Mouse (Mus musculus): ENCODE results near the gene Polr3c. TPM values are rescaled to one million over a fixed set of nuclear protein-coding genes. Genes with fewer than 3 reads are reported as not detected.

Polr3c gene
- polyA plus RNA-seq, 1 experiment = 5.0 TPM

DNA sequence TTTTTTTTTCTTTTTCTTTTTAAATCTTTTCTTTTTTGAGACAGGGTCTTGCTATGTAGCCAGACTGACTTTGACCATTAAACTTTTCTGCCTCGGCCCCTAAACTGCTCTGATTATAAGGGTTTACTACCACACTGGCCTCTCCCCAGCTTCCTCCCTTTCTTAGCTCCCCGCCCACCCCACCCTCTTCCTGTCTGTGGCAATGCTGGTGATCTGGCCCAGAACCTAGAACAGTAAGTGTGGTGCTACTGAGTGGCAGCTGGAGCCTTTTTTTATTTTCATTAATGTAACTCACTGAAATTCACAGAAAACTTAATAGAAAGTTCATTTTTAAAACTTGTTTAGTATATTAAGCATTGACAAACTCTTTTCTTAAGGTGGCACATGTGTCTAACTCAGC is 11.6 kb downstream of the Polr3c start:
- H3K4me3 ChIP-seq (replicated peaks) = no peak overlapping the region
- TF ChIP-seq FLI1 (IDR thresholded peaks at IDR 0.05; ENCODE audit: low read length) (no peak), GATA1 (IDR thresholded peaks at IDR 0.05; ENCODE audit: borderline replicate concordance, low read length) (no peak)
- H3K36me3 ChIP-seq (replicated peaks; ENCODE audit: low read length) = peaks cover 87% of the 10 kb centered on the region
- H3K27me3 ChIP-seq (replicated peaks) = no peaks in the 10 kb centered on the region
- peaks cover 32% of the 10 kb centered on the region for H3K4me1 ChIP-seq
- no peaks in the 10 kb centered on the region for H3K9me3 ChIP-seq

DNA sequence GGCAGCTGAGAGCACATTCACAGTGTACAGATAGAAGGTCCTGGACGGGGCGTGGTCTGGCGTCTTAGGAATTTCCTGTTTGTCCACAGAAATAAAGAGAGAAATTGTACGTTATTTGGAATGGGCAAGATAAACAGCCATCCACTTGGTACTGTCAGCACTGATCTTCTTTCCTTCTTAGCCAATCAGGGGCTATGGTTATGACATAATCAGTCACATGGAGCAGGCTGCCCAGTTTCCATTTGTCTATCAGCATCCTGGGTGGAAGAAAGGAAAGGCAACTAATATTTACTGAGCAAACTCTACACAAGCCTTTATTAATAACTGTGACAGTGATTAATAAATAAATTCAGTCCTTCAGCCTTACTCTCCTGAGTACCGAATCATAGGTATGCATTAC is 13.1 kb downstream of the Polr3c start:
- Histone ChIP-seq H3K36me3 (replicated peaks; ENCODE audit: low read length) (peaks cover 87% of the 10 kb centered on the region), H3K27me3 (replicated peaks) (no peaks in the 10 kb centered on the region), H3K4me1 (peaks cover 24% of the 10 kb centered on the region), H3K9me3 (0 out of 2 replicates have a peak, but pooled peaks cover 4% of the 10 kb centered on the region), H3K4me3 (replicated peaks) (no peak overlapping the region)
- no peak for TF ChIP-seq FLI1 (IDR thresholded peaks at IDR 0.05; ENCODE audit: low read length)
- no peak for TF ChIP-seq GATA1 (IDR thresholded peaks at IDR 0.05; ENCODE audit: borderline replicate concordance, low read length)

DNA sequence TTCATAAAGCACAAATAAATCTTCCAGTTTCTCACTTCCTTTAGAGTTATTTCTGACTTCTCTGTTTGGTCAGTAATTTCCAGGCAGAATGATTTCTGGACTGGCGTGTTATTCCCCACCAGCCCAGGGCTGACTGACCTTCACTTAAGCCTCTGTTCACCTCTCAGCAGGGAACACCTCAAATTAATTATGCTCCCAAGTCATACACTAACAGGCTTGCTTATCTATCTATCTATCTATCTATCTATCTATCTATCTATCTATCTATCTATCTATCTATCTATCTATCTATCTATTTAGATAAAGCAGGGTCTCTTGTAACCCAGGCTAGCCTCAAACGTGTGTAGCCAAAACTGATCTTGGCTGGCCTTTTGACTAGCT is 18.8 kb downstream of the Polr3c start:
- Histone ChIP-seq H3K4me3 (replicated peaks) (peak overlapping the region; percentile 57), H3K9me3 (0 out of 2 replicates have a peak, but pooled peaks cover 4% of the 10 kb centered on the region), H3K36me3 (replicated peaks; ENCODE audit: low read length) (peaks cover 77% of the 10 kb centered on the region), H3K27me3 (replicated peaks) (peaks cover 17% of the 10 kb centered on the region), H3K4me1 (peaks cover 27% of the 10 kb centered on the region)
- TF ChIP-seq FLI1 (IDR thresholded peaks at IDR 0.05; ENCODE audit: low read length) = no peak
- no peak for TF ChIP-seq GATA1 (IDR thresholded peaks at IDR 0.05; ENCODE audit: borderline replicate concordance, low read length)

DNA sequence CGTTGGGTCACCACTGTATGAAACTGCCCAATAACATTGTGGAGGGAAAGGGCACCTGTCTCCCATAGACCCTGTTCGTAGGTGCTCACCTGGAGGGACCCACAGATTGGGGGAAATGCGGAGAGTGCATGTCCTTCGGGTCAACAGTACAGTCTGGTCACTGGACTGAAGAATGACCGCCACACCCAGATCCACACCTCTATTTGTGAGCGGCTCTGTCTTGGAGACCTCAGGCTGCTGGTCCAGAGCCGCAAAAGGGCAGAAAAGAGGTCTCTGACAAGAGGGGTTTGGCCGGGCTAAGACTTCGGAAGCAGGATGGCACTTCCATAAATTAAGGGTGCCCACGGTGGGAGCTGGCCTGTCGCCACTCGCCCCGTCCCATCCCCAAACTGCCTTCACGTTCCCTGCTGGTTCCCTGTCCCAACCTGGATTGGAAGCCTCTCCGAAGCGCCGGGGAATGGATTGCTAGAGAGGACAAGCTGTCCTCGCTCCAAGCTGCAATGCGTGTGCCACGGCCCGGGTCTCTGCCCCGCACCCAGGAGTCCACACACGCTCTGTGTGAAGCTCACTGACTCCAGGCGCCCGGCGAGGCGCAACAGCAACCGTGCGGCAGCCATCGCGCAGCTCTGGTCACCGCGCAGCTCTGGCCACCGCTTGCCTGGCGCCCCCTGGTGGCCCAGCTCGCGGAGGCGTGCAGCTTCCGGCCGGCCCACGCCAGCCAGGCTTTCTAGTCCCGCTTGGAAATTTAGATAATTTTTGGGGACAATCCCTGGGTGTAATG is 19.3 kb downstream of the Polr3c start, which contains the start of gene Nudt17:
Nudt17 (minus strand) TSS at position 660 of the 781 bp plus-strand sequence.
- H3K4me1 ChIP-seq = peaks cover 27% of the 10 kb centered on the region
- peaks cover 77% of the 10 kb centered on the region for H3K36me3 ChIP-seq (replicated peaks; ENCODE audit: low read length)
- TF ChIP-seq FLI1 (IDR thresholded peaks at IDR 0.05; ENCODE audit: low read length) (no peak), GATA1 (IDR thresholded peaks at IDR 0.05; ENCODE audit: borderline replicate concordance, low read length) (no peak)
- H3K9me3 ChIP-seq = 0 out of 2 replicates have a peak, but pooled peaks cover 4% of the 10 kb centered on the region
- H3K4me3 ChIP-seq (replicated peaks) = peak within 1 kb of the TSS; percentile 93
- H3K27me3 ChIP-seq (replicated peaks) = peaks cover 17% of the 10 kb centered on the region

DNA sequence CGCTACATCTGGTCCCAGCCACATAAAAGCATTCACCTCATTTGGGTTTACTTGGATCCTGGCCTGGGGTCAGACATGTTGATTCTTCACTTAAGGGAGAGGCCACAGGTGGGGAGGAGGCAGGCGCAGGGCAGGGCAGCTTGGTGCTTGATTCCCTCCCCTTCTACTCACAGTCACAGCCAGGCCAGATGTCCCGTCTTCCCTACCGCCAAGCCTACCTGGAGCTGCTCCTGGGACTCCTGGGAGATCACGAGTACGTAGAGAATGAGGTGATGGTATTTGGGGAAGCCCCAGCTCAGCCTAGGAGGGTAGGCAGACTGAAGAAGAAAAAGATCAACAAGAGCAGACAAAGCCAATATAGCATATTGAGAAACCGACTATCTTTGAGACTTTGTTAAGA is 20.4 kb downstream of the Polr3c start:
- Histone ChIP-seq H3K36me3 (replicated peaks; ENCODE audit: low read length) (peaks cover 75% of the 10 kb centered on the region), H3K4me3 (replicated peaks) (no peak overlapping the region), H3K9me3 (0 out of 2 replicates have a peak, but pooled peaks cover 4% of the 10 kb centered on the region), H3K4me1 (peaks cover 27% of the 10 kb centered on the region), H3K27me3 (replicated peaks) (peaks cover 17% of the 10 kb centered on the region)
- TF ChIP-seq FLI1 (IDR thresholded peaks at IDR 0.05; ENCODE audit: low read length) (no peak), GATA1 (IDR thresholded peaks at IDR 0.05; ENCODE audit: borderline replicate concordance, low read length) (no peak)

DNA sequence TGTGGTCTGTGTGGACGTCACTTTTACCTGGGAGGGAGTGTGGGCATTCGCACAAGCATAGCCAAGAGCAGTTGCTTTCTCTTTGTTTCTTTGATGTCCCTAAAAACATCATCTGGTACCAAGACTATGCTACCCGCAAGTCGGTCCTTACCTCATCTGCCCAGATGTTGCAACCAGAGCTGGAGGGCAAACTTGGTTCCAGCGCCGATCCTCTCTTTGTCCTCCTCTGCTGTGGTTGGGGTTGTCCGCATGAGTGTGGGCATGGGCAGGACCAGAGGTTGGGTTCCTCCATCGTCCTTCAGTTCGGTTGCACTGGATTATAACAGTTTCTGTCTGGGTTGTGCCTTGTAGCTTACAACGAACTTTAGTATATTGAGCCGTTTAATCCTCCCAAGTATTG is 21.2 kb downstream of the Polr3c start:
- H3K9me3 ChIP-seq = 0 out of 2 replicates have a peak, but pooled peaks cover 4% of the 10 kb centered on the region
- H3K4me3 ChIP-seq (replicated peaks) = no peak overlapping the region
- peaks cover 17% of the 10 kb centered on the region for H3K27me3 ChIP-seq (replicated peaks)
- TF ChIP-seq FLI1 (IDR thresholded peaks at IDR 0.05; ENCODE audit: low read length) = no peak
- no peak for TF ChIP-seq GATA1 (IDR thresholded peaks at IDR 0.05; ENCODE audit: borderline replicate concordance, low read length)
- H3K4me1 ChIP-seq = peaks cover 27% of the 10 kb centered on the region
- peaks cover 75% of the 10 kb centered on the region for H3K36me3 ChIP-seq (replicated peaks; ENCODE audit: low read length)

DNA sequence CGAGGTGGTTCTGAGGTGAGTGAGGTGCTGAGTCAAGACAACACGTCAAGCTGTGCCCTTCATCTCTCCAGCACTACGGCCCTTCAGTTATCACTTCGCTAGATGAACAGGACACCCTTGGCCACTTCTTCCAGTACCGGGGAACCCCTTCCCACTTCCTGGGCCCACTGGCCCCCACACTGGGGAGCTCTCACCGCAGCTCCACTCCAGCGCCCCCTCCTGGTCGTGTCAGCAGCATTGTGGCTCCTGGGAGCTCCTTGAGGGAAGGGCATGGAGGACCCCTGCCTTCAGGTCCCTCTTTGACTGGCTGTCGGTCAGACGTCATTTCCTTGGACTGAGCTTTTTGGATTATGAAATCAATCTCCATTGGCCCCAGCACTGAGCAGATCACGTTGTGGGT is 22.6 kb downstream of the Polr3c start:
- no peak overlapping the region for H3K4me3 ChIP-seq (replicated peaks)
- H3K36me3 ChIP-seq (replicated peaks; ENCODE audit: low read length) = peaks cover 75% of the 10 kb centered on the region
- peaks cover 30% of the 10 kb centered on the region for H3K4me1 ChIP-seq
- H3K27me3 ChIP-seq (replicated peaks) = peaks cover 17% of the 10 kb centered on the region
- H3K9me3 ChIP-seq = no peaks in the 10 kb centered on the region
- TF ChIP-seq GATA1 (IDR thresholded peaks at IDR 0.05; ENCODE audit: borderline replicate concordance, low read length) = no peak
- no peak for TF ChIP-seq FLI1 (IDR thresholded peaks at IDR 0.05; ENCODE audit: low read length)

DNA sequence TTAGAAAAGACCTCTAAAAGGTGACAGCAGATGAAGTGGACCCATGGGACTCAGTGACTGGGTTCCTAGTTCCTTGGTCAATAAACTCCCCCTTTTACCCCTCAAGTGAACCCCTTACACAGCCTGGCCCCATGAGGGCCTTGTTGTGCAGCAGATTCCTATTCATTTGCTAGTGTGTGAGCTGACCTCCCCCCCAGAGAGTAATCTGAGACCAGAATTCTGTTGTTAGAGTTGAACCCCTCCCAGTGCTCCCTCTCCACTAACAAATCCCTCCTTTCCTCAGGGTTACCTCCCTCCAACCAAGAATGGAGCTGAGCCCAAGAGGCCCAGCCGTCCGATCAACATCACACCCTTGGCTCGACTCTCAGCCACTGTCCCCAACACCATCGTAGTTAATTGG is 26.4 kb downstream of the Polr3c start:
- Histone ChIP-seq H3K9me3 (no peaks in the 10 kb centered on the region), H3K4me3 (replicated peaks) (no peak overlapping the region), H3K36me3 (replicated peaks; ENCODE audit: low read length) (peaks cover 77% of the 10 kb centered on the region), H3K27me3 (replicated peaks) (no peaks in the 10 kb centered on the region), H3K4me1 (peaks cover 38% of the 10 kb centered on the region)
- no peak for TF ChIP-seq FLI1 (IDR thresholded peaks at IDR 0.05; ENCODE audit: low read length)
- TF ChIP-seq GATA1 (IDR thresholded peaks at IDR 0.05; ENCODE audit: borderline replicate concordance, low read length) = no peak

DNA sequence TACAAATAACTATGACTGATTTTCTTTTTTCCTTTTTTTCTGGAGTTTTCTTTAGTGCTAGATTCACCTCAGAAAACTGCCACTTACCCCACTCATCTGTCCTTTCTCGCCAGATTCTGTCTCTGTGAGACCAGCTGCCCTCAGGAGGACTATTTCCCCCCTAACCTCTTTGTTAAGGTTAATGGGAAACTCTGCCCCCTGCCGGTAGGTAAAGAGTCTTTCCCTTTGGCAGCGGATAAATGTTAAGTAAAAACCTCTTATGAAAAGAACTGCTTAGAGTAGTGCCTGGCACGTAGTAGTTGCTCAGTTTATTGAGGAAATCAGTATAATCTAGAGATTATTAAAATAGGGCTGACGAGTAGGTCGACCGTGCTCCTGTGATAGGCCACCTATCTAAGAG is 27.1 kb downstream of the Polr3c start:
- TF ChIP-seq GATA1 (IDR thresholded peaks at IDR 0.05; ENCODE audit: borderline replicate concordance, low read length) = no peak
- no peak for TF ChIP-seq FLI1 (IDR thresholded peaks at IDR 0.05; ENCODE audit: low read length)
- peaks cover 44% of the 10 kb centered on the region for H3K4me1 ChIP-seq
- H3K36me3 ChIP-seq (replicated peaks; ENCODE audit: low read length) = peaks cover 71% of the 10 kb centered on the region
- H3K9me3 ChIP-seq = no peaks in the 10 kb centered on the region
- no peaks in the 10 kb centered on the region for H3K27me3 ChIP-seq (replicated peaks)
- H3K4me3 ChIP-seq (replicated peaks) = no peak overlapping the region

DNA sequence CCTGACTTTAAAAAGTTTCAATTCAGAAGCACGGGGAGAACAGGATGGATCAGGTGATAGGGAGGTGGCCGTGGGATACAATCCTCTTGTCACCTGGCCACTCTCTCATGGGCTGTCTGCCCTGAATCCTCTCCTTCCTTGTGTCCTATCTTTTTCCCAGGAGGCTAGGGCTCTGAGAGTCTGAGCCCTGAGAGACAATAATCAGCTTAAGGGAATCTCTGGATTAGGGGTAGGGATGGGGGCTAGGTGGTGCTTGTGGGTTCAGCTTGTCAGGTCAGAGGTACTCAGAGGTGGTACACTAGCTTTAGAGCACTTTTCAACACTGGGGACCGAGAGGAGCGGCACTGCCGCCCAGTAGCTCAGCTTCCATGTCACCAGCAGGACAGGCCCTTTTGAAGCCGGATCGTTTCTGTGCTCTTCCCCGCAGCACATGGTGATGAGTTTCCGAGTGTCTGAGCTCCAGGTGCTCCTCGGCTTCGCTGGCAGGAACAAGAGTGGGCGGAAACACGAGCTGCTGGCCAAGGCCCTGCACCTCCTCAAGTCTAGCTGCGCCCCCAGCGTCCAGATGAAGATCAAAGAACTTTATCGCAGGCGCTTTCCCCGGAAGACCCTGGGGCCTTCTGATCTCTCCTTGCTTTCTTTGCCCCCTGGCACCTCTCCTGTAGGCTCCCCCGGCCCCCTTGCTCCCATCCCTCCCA is 28.3 kb downstream of the Polr3c start:
- peaks cover 59% of the 10 kb centered on the region for H3K36me3 ChIP-seq (replicated peaks; ENCODE audit: low read length)
- TF ChIP-seq GATA1 (IDR thresholded peaks at IDR 0.05; ENCODE audit: borderline replicate concordance, low read length) (no peak), FLI1 (IDR thresholded peaks at IDR 0.05; ENCODE audit: low read length) (no peak)

More for the DNA sequence above, 28.3 kb downstream of the Polr3c start:
- H3K27me3 ChIP-seq (replicated peaks) = no peaks in the 10 kb centered on the region
- no peaks in the 10 kb centered on the region for H3K9me3 ChIP-seq
- peaks cover 45% of the 10 kb centered on the region for H3K4me1 ChIP-seq
- H3K4me3 ChIP-seq (replicated peaks) = no peak overlapping the region

Data from megakaryocyte, embryonic 14.5 days (primary cell).